Mouse (Mus musculus): ENCODE measurements around the gene Fam53b.

GRCm38 (mm10) chr7:132781850-132782249, 31.8 kb downstream of the Fam53b start:
- TF ChIP-seq MYOG (IDR thresholded peaks at IDR 0.05; ENCODE audit: control insufficient read depth in 1 of 3, insufficient read depth in 1 of 3, insufficient read length in 2 of 3, low read depth in 2 of 3) (no peak), POLR2A (IDR thresholded peaks at IDR 0.05; ENCODE audit: insufficient read length, low read depth) (no peak), POLR2AphosphoS2 (IDR thresholded peaks at IDR 0.05; ENCODE audit: insufficient read length, low read depth) (no peak), TCF12 (IDR thresholded peaks at IDR 0.05; ENCODE audit: insufficient read depth, poor library complexity, severe bottlenecking) (no peak), E2F4 (IDR thresholded peaks at IDR 0.05; ENCODE audit: insufficient read depth) (no peak), MYOD1 (IDR thresholded peaks at IDR 0.05; ENCODE audit: control insufficient read depth in 1 of 3, insufficient read length in 2 of 3, low read depth in 2 of 3) (no peak)
